Mouse (Mus musculus) E14TG2a.4 (cell line): ENCODE data around the gene Krt86.

Experiments
- CTCF ChIP-seq: conservative IDR thresholded peaks from 2 replicates; pipeline ENCODE4 v1.5.1; 2014; ENCODE audit warnings: low read length
- POU5F1 ChIP-seq: IDR thresholded peaks from 2 replicates; pipeline ENCODE4 v1.6.1; 2014; ENCODE audit warnings: low read length, borderline replicate concordance

GRCm38 (mm10) chr15:101479007-101479665, 5.9 kb downstream of the Krt86 start:
- TF ChIP-seq CTCF (no peak), POU5F1 (no peak)
